Mouse (Mus musculus): ENCODE data around the gene Ucp3.

DNA sequence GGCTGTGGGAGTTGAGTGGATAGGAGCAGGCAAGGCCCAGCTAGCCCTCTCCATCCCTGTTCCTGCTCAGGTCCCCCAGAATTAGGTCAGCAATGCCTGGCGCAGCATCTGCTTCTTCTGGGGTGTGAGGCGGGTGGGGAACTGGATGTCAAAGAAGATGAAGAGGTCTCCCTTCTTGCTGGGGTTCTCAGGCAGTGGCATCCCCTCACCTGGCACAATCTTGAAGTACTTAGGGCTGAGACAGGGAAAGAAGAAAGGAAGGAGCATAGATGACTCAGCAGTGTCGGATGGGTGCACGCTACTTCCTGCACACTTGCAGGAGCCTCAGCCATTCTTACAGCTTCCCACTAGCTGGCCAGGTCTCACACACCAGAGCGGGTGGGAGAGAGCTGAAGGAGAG, 30.3 kb downstream of the Ucp3 start:
- no peak for TF ChIP-seq CTCF (IDR thresholded peaks at IDR 0.05; ENCODE audit: low read depth)
- no peak for TF ChIP-seq EP300 (optimal IDR thresholded peaks at IDR 0.05)
